Mouse (Mus musculus): ENCODE data around the gene Etl4. TPM values are rescaled to one million over a fixed set of nuclear protein-coding genes. Genes with fewer than 3 reads are reported as not detected.

Gene Etl4
- total and polyA plus RNA-seq, 2 experiments from 2014 or later = 7.6 to 20.6 TPM

- H3K27ac ChIP-seq (ENCODE audit: low read depth) = no peak overlapping the region
- H3K27me3 ChIP-seq (ENCODE audit: control insufficient read depth, insufficient read depth, low read length) = no peaks in the 10 kb centered on the region
- 50% methylated on average over 6 of the region's 6 CpGs for WGBS
- TF ChIP-seq EP300 (IDR thresholded peaks at IDR 0.05; ENCODE audit: low read depth) = no peak
- no peak for TF ChIP-seq CTCF (IDR thresholded peaks at IDR 0.05; ENCODE audit: low read depth)
- DNase-seq (ENCODE audit: low spot score) (no peak), ATAC-seq (ENCODE audit: insufficient read depth, low read depth) (no peak)
- no peak overlapping the region for H3K9ac ChIP-seq (replicated peaks; ENCODE audit: low read depth, low read length)
- H3K4me1 ChIP-seq (ENCODE audit: control insufficient read depth, insufficient read depth) = no peaks in the 10 kb centered on the region
- no peaks in the 10 kb centered on the region for H3K9me3 ChIP-seq (replicated peaks; ENCODE audit: control insufficient read depth, low read length)
- no peaks in the 10 kb centered on the region for H3K36me3 ChIP-seq (replicated peaks; ENCODE audit: control insufficient read depth, insufficient read depth, low read length)
- H3K4me2 ChIP-seq (ENCODE audit: low read depth, low read length) = no peak overlapping the region
- no peak overlapping the region for H3K4me3 ChIP-seq (ENCODE audit: low read depth, low read length)
Observed at GRCm38 (mm10) chr2:20419975-20420374, 510.4 kb downstream of the Etl4 start.

GRCm38 (mm10) chr2:20422275-20422674 is 512.7 kb downstream of the Etl4 start:
- H3K9me3 ChIP-seq (replicated peaks; ENCODE audit: control insufficient read depth, low read length) = no peaks in the 10 kb centered on the region
- no peaks in the 10 kb centered on the region for H3K4me1 ChIP-seq (ENCODE audit: control insufficient read depth, insufficient read depth)
- no peak overlapping the region for H3K27ac ChIP-seq (ENCODE audit: low read depth)
- TF ChIP-seq EP300 (IDR thresholded peaks at IDR 0.05; ENCODE audit: low read depth) (no peak), CTCF (IDR thresholded peaks at IDR 0.05; ENCODE audit: low read depth) (no peak)
- DNase-seq (ENCODE audit: low spot score) = no peak
- H3K27me3 ChIP-seq (ENCODE audit: control insufficient read depth, insufficient read depth, low read length) = no peaks in the 10 kb centered on the region
- no peak overlapping the region for H3K4me2 ChIP-seq (ENCODE audit: low read depth, low read length)
- no peaks in the 10 kb centered on the region for H3K36me3 ChIP-seq (replicated peaks; ENCODE audit: control insufficient read depth, insufficient read depth, low read length)
- no peak overlapping the region for H3K4me3 ChIP-seq (ENCODE audit: low read depth, low read length)
- ATAC-seq (ENCODE audit: insufficient read depth, low read depth) = no peak
- no peak overlapping the region for H3K9ac ChIP-seq (replicated peaks; ENCODE audit: low read depth, low read length)
- 74% methylated on average over 4 of the region's 4 CpGs for WGBS

- Histone ChIP-seq H3K4me3 (ENCODE audit: low read depth, low read length) (no peak overlapping the region), H3K9ac (replicated peaks; ENCODE audit: low read depth, low read length) (no peak overlapping the region), H3K27me3 (ENCODE audit: control insufficient read depth, insufficient read depth, low read length) (no peaks in the 10 kb centered on the region), H3K9me3 (replicated peaks; ENCODE audit: control insufficient read depth, low read length) (no peaks in the 10 kb centered on the region), H3K4me2 (ENCODE audit: low read depth, low read length) (no peak overlapping the region), H3K36me3 (replicated peaks; ENCODE audit: control insufficient read depth, insufficient read depth, low read length) (no peaks in the 10 kb centered on the region), H3K27ac (ENCODE audit: low read depth) (no peak overlapping the region), H3K4me1 (ENCODE audit: control insufficient read depth, insufficient read depth) (no peaks in the 10 kb centered on the region; the same call in 1 of the 2 replicates)
- ATAC-seq (ENCODE audit: insufficient read depth, low read depth) (no peak), DNase-seq (ENCODE audit: low spot score) (no peak)
- 58% methylated on average over 2 of the region's 2 CpGs for WGBS
- TF ChIP-seq CTCF (IDR thresholded peaks at IDR 0.05; ENCODE audit: low read depth) (no peak), EP300 (IDR thresholded peaks at IDR 0.05; ENCODE audit: low read depth) (no peak)
Observed at GRCm38 (mm10) chr2:20433656-20434055, 524.1 kb downstream of the Etl4 start.

GRCm38 (mm10) chr2:20435530-20435929 is 526.0 kb downstream of the Etl4 start:
- WGBS = 85% methylated on average over 4 of the region's 4 CpGs
- no peak overlapping the region for H3K9ac ChIP-seq (replicated peaks; ENCODE audit: low read depth, low read length)
- DNase-seq (ENCODE audit: low spot score) (no peak), ATAC-seq (ENCODE audit: insufficient read depth, low read depth) (no peak)
- no peak overlapping the region for H3K4me3 ChIP-seq (ENCODE audit: low read depth, low read length)
- no peak overlapping the region for H3K27ac ChIP-seq (ENCODE audit: low read depth)
- no peak overlapping the region for H3K4me2 ChIP-seq (ENCODE audit: low read depth, low read length)
- H3K36me3 ChIP-seq (replicated peaks; ENCODE audit: control insufficient read depth, insufficient read depth, low read length) = no peaks in the 10 kb centered on the region
- H3K9me3 ChIP-seq (replicated peaks; ENCODE audit: control insufficient read depth, low read length) = no peaks in the 10 kb centered on the region
- H3K4me1 ChIP-seq (ENCODE audit: control insufficient read depth, insufficient read depth) = no peaks in the 10 kb centered on the region; the same call in 1 of the 2 replicates
- TF ChIP-seq CTCF (IDR thresholded peaks at IDR 0.05; ENCODE audit: low read depth) (no peak), EP300 (IDR thresholded peaks at IDR 0.05; ENCODE audit: low read depth) (no peak)
- no peaks in the 10 kb centered on the region for H3K27me3 ChIP-seq (ENCODE audit: control insufficient read depth, insufficient read depth, low read length)

GRCm38 (mm10) chr2:20442731-20443130 is 533.2 kb downstream of the Etl4 start:
- TF ChIP-seq CTCF (IDR thresholded peaks at IDR 0.05; ENCODE audit: low read depth) = no peak
- TF ChIP-seq EP300 (IDR thresholded peaks at IDR 0.05; ENCODE audit: low read depth) = no peak
- no peak for ATAC-seq (ENCODE audit: insufficient read depth, low read depth)

More at GRCm38 (mm10) chr2:20442731-20443130, 533.2 kb downstream of the Etl4 start:
- 85% methylated on average over 2 of the region's 2 CpGs for WGBS
- no peak for DNase-seq (ENCODE audit: low spot score)
- Histone ChIP-seq H3K4me1 (ENCODE audit: control insufficient read depth, insufficient read depth) (peaks cover 22% of the 10 kb centered on the region), H3K4me3 (ENCODE audit: low read depth, low read length) (no peak overlapping the region), H3K27ac (ENCODE audit: low read depth) (no peak overlapping the region), H3K9ac (replicated peaks; ENCODE audit: low read depth, low read length) (no peak overlapping the region), H3K4me2 (ENCODE audit: low read depth, low read length) (no peak overlapping the region), H3K27me3 (ENCODE audit: control insufficient read depth, insufficient read depth, low read length) (no peaks in the 10 kb centered on the region), H3K36me3 (replicated peaks; ENCODE audit: control insufficient read depth, insufficient read depth, low read length) (no peaks in the 10 kb centered on the region), H3K9me3 (replicated peaks; ENCODE audit: control insufficient read depth, low read length) (no peaks in the 10 kb centered on the region)

Measured in heart, postnatal 0 days (tissue).